Mouse (Mus musculus) neural tube, embryonic 14.5 days (tissue): ENCODE data around the gene Gm3500. TPM values are rescaled to one million over a fixed set of nuclear protein-coding genes. Genes with fewer than 3 reads are reported as not detected.
"Not testable (repeated sequence)": the region's sequence is repeated elsewhere in the genome, so short reads cannot be mapped to it uniquely, and the experiment has no call there.

ENCODE experiments used
- ATAC-seq: fragments of 200-750 bp; cut with Nextera tagmentation; 2 replicates; pipeline ENCODE4 v1.8.0; 2017; ENCODE audit warnings: low read depth, mild to moderate bottlenecking, moderate TSS enrichment, moderate library complexity
- H3K27ac ChIP-seq: fragments of 300-500 bp; sonication (generic); 2 replicates; pipeline ENCODE4 v1.5.1; 2014; ENCODE audit warnings: low read depth, mild to moderate bottlenecking, control low read depth, low read length, moderate library complexity, mixed read lengths
- H3K27me3 ChIP-seq: fragments of 300-500 bp; sonication (generic); 2 replicates; pipeline ENCODE4 v1.6.1; 2014; ENCODE audit warnings: low read length; ENCODE audit not compliant: control insufficient read depth, insufficient read depth
- H3K36me3 ChIP-seq: fragments of 300-500 bp; sonication (generic); 2 replicates; pipeline ENCODE4 v1.6.1; 2014; ENCODE audit warnings: low read length, mixed read lengths; ENCODE audit not compliant: control insufficient read depth, insufficient read depth
- H3K4me1 ChIP-seq: fragments of 300-500 bp; sonication (generic); 2 replicates; pipeline ENCODE4 v1.6.1; 2014; ENCODE audit warnings: low read length; ENCODE audit not compliant: control insufficient read depth, insufficient read depth
- H3K4me2 ChIP-seq: fragments of 300-500 bp; sonication (generic); 2 replicates; pipeline ENCODE4 v1.6.1; 2014; ENCODE audit warnings: mild to moderate bottlenecking, low read depth, low read length, control low read depth
- H3K4me3 ChIP-seq: fragments of 300-500 bp; sonication (generic); 2 replicates; pipeline ENCODE4 v1.5.1; 2014; ENCODE audit warnings: low read depth, low read length, control low read depth, mixed read lengths
- H3K9ac ChIP-seq: fragments of 300-500 bp; sonication (generic); replicated peaks from 2 replicates; pipeline ENCODE4 v1.6.1; 2014; ENCODE audit warnings: low read depth, mild to moderate bottlenecking, control low read depth, low read length, mixed read lengths
- H3K9me3 ChIP-seq: fragments of 300-500 bp; sonication (generic); 2 replicates; pipeline ENCODE4 v1.6.1; 2016; ENCODE audit warnings: low read length; ENCODE audit not compliant: control insufficient read depth
- WGBS: fragments of 180-500 bp; shearing (Covaris S2); extraction: QIAGEN DNeasy Blood & Tissue Kit; methylation state at CpG from one replicate; pipeline ENCODE4 v1.1.7; 2014; 5-methylcytosine and 5-hydroxymethylcytosine counted together
- polyA plus RNA-seq: library from polyadenylated mRNA; unstranded; fragments of >200 nt; fragmentation: Nextera tagmentation; extraction: Ambion mirVana; gene quantifications from 2 replicates; pipeline ENCODE4 v1.2.1, GENCODE M21; 2014

The Gm3500 gene
- 0.90 and 1.8 TPM in 2 replicates for polyA plus RNA-seq

DNA sequence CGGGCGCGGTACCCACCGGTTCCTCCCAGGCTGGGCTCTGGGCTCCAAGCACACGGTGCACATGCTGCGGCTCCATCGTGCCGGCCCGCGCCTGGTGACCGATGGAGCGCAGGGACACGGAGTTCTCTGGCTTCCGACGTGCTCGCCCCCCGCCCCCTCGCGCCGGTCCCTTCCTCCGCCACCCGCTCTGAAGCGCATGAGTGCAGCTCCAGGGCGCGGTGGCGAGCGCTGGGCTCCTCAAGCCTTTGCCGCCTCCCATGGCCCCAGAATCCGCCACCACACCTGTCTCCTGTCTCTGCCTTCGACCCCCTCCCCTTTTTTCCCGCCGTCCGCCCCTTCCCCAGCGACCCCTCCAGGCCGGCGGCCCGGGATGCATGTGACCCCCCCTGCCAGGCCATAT, at the start of gene Gm3500:
Gm3500 (minus strand) TSS at position 101 of the 400 bp plus-strand sequence.
- not testable (repeated sequence) for H3K9ac ChIP-seq, H3K4me3 ChIP-seq, H3K36me3 ChIP-seq, H3K27ac ChIP-seq, H3K4me2 ChIP-seq, ATAC-seq, H3K27me3 ChIP-seq, H3K4me1 ChIP-seq, H3K9me3 ChIP-seq
- no CpG with 5 or more reads among the region's 37 CpGs for WGBS

DNA sequence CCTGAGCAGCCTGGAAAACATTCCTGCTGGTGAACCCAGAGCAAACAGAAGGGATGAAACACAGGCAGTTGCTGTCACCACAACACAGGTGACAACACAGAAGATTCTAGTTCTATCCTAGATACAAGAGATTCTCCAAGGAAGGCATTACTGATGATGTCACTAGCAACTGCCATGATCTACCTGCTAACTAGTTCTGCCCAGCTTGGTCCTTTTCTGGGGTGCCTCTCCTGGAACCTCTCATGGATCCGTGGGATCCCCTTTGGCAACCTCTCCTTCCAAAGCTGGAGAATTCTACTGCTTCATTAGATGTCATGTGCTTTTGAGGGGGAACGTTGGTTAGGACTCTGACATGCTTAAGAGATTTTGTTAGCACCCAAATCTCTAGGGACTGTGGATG, 54.0 kb downstream of the Gm3500 start, which contains the start of gene Gm3542:
Gm3542 (minus strand) TSS at position 101 of the 400 bp plus-strand sequence.
- WGBS = no CpG with 5 or more reads among the region's 2 CpGs
- not testable (repeated sequence) for H3K27ac ChIP-seq, H3K27me3 ChIP-seq, H3K4me1 ChIP-seq, H3K9ac ChIP-seq, ATAC-seq, H3K9me3 ChIP-seq, H3K4me3 ChIP-seq, H3K36me3 ChIP-seq, H3K4me2 ChIP-seq

Other genes with a start within 250 kb of the Gm3500 start
- not detected in 2 replicates for gene Gm3317, start 224.5 kb downstream of the Gm3500 start, polyA plus RNA-seq
- not detected in 2 replicates for gene Gm8271, start 203.3 kb downstream of the Gm3500 start, polyA plus RNA-seq
- 0.16 TPM in 1 of 2 replicates, not detected in the other for gene Gm3526, start 128.5 kb downstream of the Gm3500 start, polyA plus RNA-seq
- gene Gm3542, start 54.1 kb downstream of the Gm3500 start, polyA plus RNA-seq = not detected in 2 replicates
- gene Gm3194, start 66.4 kb upstream of the Gm3500 start, polyA plus RNA-seq = 3.4 and 4.2 TPM in 2 replicates
- not detected in 2 replicates for gene Gm8246, start 88.8 kb upstream of the Gm3500 start, polyA plus RNA-seq
- gene Gm3187, start 95.2 kb upstream of the Gm3500 start, polyA plus RNA-seq = 0.20 TPM in 1 of 2 replicates, not detected in the other
- gene Gm3488, start 112.6 kb upstream of the Gm3500 start, polyA plus RNA-seq = 15.4 and 22.2 TPM in 2 replicates
- gene Gm3532, start 149.4 kb upstream of the Gm3500 start, polyA plus RNA-seq = not detected in 2 replicates
- not detected in 2 replicates for gene Gm8265, start 244.0 kb upstream of the Gm3500 start, polyA plus RNA-seq